8 mouse cellular contexts compared by ENCODE assay signal in genomic region chr11:7056121-7056520, GRCm38 (mm10). TPM values are rescaled to one million over a fixed set of nuclear protein-coding genes. Genes with fewer than 3 reads are reported as not detected.
DNase-seq lines count a peak whose midpoint lies in the region; ATAC-seq and TF ChIP-seq lines count a peak whose summit lies in the region.

No protein-coding gene starts in this region.

- no peak overlapping the region for H3K9ac ChIP-seq in midbrain, embryonic 11.5 days (ENCODE audit: low read length)
- H3K9ac ChIP-seq in forebrain, embryonic 13.5 days = peak overlapping the region; percentile 21; the same call in 1 of the 2 replicates
- no peak overlapping the region for H3K9ac ChIP-seq in intestine, embryonic 15.5 days

- H3K36me3 ChIP-seq in midbrain, embryonic 11.5 days (ENCODE audit: control insufficient read depth, insufficient read depth, low read length) = no peaks in the 10 kb centered on the region
- no peaks in the 10 kb centered on the region for H3K36me3 ChIP-seq in midbrain, embryonic 10.5 days
- H3K36me3 ChIP-seq in forebrain, embryonic 13.5 days (ENCODE audit: poor library complexity, severe bottlenecking) = no peaks in the 10 kb centered on the region
- no peaks in the 10 kb centered on the region for H3K36me3 ChIP-seq in intestine, embryonic 15.5 days

- no peak for TF ChIP-seq CTCF in lung, adult 2 months (IDR thresholded peaks at IDR 0.05; ENCODE audit: insufficient read depth, low read length)

- H3K27ac ChIP-seq in midbrain, embryonic 11.5 days (ENCODE audit: low read depth, low read length) = no peak overlapping the region
- H3K27ac ChIP-seq in midbrain, embryonic 10.5 days (replicated peaks) = no peak overlapping the region
- 0 out of 2 replicates have a peak overlapping the region, but pooled peaks have one; percentile 25 for H3K27ac ChIP-seq in forebrain, embryonic 13.5 days
- H3K27ac ChIP-seq in intestine, embryonic 15.5 days = no peak overlapping the region

- H3K4me1 ChIP-seq in midbrain, embryonic 11.5 days (ENCODE audit: control insufficient read depth, insufficient read depth, low read length) = peaks cover 5% of the 10 kb centered on the region; the same call in 1 of the 2 replicates
- peaks cover 12% of the 10 kb centered on the region for H3K4me1 ChIP-seq in midbrain, embryonic 10.5 days
- H3K4me1 ChIP-seq in forebrain, embryonic 13.5 days = peaks cover 14% of the 10 kb centered on the region
- H3K4me1 ChIP-seq in intestine, embryonic 15.5 days (replicated peaks) = peaks cover 5% of the 10 kb centered on the region
- H3K4me1 ChIP-seq in lung, adult 2 months (ENCODE audit: control insufficient read depth, insufficient read depth, low read length) = no peaks in the 10 kb centered on the region

- H3K9me3 ChIP-seq in midbrain, embryonic 11.5 days (ENCODE audit: control insufficient read depth, low read length) = no peaks in the 10 kb centered on the region
- no peaks in the 10 kb centered on the region for H3K9me3 ChIP-seq in midbrain, embryonic 10.5 days (replicated peaks)
- H3K9me3 ChIP-seq in forebrain, embryonic 13.5 days (replicated peaks) = no peaks in the 10 kb centered on the region
- H3K9me3 ChIP-seq in intestine, embryonic 15.5 days = no peaks in the 10 kb centered on the region

- peaks cover 9% of the 10 kb centered on the region for H3K27me3 ChIP-seq in midbrain, embryonic 11.5 days (ENCODE audit: control insufficient read depth, insufficient read depth, low read length)
- H3K27me3 ChIP-seq in midbrain, embryonic 10.5 days (ENCODE audit: low read depth, poor library complexity, severe bottlenecking) = peaks cover 71% of the 10 kb centered on the region
- peaks cover 32% of the 10 kb centered on the region for H3K27me3 ChIP-seq in forebrain, embryonic 13.5 days
- peaks cover 12% of the 10 kb centered on the region for H3K27me3 ChIP-seq in intestine, embryonic 15.5 days (replicated peaks)

- 13% methylated on average over 11 of the region's 11 CpGs for WGBS in midbrain, embryonic 11.5 days
- 13% methylated on average over 11 of the region's 11 CpGs for WGBS in midbrain, embryonic 10.5 days
- 6% methylated on average over 11 of the region's 11 CpGs for WGBS in forebrain, embryonic 13.5 days
- WGBS in intestine, embryonic 15.5 days = 11% methylated on average over 11 of the region's 11 CpGs
- 6% methylated on average over 11 of the region's 11 CpGs for WGBS in lung, adult 2 months

- no peak for TF ChIP-seq POLR2A in lung, adult 2 months (IDR thresholded peaks at IDR 0.05; ENCODE audit: borderline replicate concordance, extremely low read depth, low read depth, low read length)

- ATAC-seq in midbrain, embryonic 11.5 days (ENCODE audit: low FRiP score) = no peak
- ATAC-seq in forebrain, embryonic 13.5 days = 0 out of 2 replicates have a peak, but pooled peaks have one; percentile 41
- no peak for ATAC-seq in intestine, embryonic 15.5 days

- no peak overlapping the region for H3K4me3 ChIP-seq in midbrain, embryonic 11.5 days (ENCODE audit: low read depth, low read length)
- no peak overlapping the region for H3K4me3 ChIP-seq in midbrain, embryonic 10.5 days
- no peak overlapping the region for H3K4me3 ChIP-seq in forebrain, embryonic 13.5 days
- H3K4me3 ChIP-seq in intestine, embryonic 15.5 days (replicated peaks) = no peak overlapping the region
- no peak overlapping the region for H3K4me3 ChIP-seq in lung, adult 2 months (replicated peaks; ENCODE audit: extremely low read depth, low read depth, low read length)

- H3K4me2 ChIP-seq in midbrain, embryonic 11.5 days = peak overlapping the region; percentile 2; the same call in 1 of the 2 replicates
- H3K4me2 ChIP-seq in forebrain, embryonic 13.5 days = peak overlapping the region; percentile 44
- peak overlapping the region; percentile 31 for H3K4me2 ChIP-seq in intestine, embryonic 15.5 days (replicated peaks)

- no peak for DNase-seq in midbrain, embryonic 11.5 days (ENCODE audit: low spot score, missing footprints)
- DNase-seq in midbrain, embryonic 10.5 days (ENCODE audit: low spot score) = no peak
- no peak for DNase-seq in adrenal gland, postnatal 25 days
- no peak for DNase-seq in T-cell, adult 2 months (ENCODE audit: low spot score)
- no peak for DNase-seq in lung, adult 2 months
- no peak for DNase-seq in kidney, adult 8-10 months

RNA-seq across cellular contexts. Expression of gene Adcy1, which starts 7.2 kb away (rescaled TPM):
- 1.5 and 2.2 TPM in 2 replicates for polyA plus RNA-seq in midbrain, embryonic 11.5 days (2014; fragmentation: Nextera tagmentation; extraction: Ambion mirVana)
- 1.2 and 1.4 TPM in 2 replicates for polyA plus RNA-seq in midbrain, embryonic 10.5 days (2016; fragmentation: Nextera tagmentation; extraction: Ambion mirVana)
- polyA plus RNA-seq in forebrain, embryonic 13.5 days (2015; fragmentation: Nextera tagmentation; extraction: Ambion mirVana) = 1.6 and 1.9 TPM in 2 replicates
- 0.96 and 1.1 TPM in 2 replicates for polyA plus RNA-seq in intestine, embryonic 15.5 days (2015; fragmentation: Nextera tagmentation; extraction: Ambion mirVana)
- total RNA-seq in adrenal gland, postnatal 25 days (2021) = 3.0 and 4.2 TPM in 2 replicates
- polyA plus RNA-seq in lung, adult 2 months (2012; rRNA removed) = 0.75 and 1.3 TPM in 2 replicates
